Mouse (Mus musculus) midbrain, embryonic 11.5 days (tissue): ENCODE measurements around the gene Phldb2. TPM values are rescaled to one million over a fixed set of nuclear protein-coding genes. Genes with fewer than 3 reads are reported as not detected.
A peak's percentile ranks its signal among the peaks of the same experiment; 100 is the strongest.

Source experiments
- ATAC-seq: fragments of 200-750 bp; cut with Nextera tagmentation; 2 replicates; pipeline ENCODE4 v1.8.0; 2017; ENCODE audit warnings: moderate TSS enrichment, moderate library complexity; ENCODE audit not compliant: low FRiP score
- DNase-seq: peaks from one replicate; pipeline ENCODE4 v3.0.0; 2015; ENCODE audit warnings: low spot score; ENCODE audit errors: missing footprints
- H3K27ac ChIP-seq: fragments of 300-500 bp; sonication (generic); 2 replicates; pipeline ENCODE4 v1.5.1; 2014; ENCODE audit warnings: low read depth, low read length
- H3K27me3 ChIP-seq: fragments of 300-500 bp; sonication (generic); 2 replicates; pipeline ENCODE4 v1.6.1; 2014; ENCODE audit warnings: mild to moderate bottlenecking, low read length, moderate library complexity, mixed read lengths; ENCODE audit not compliant: control insufficient read depth, insufficient read depth
- H3K36me3 ChIP-seq: fragments of 300-500 bp; sonication (generic); 2 replicates; pipeline ENCODE4 v1.6.1; 2014; ENCODE audit warnings: mild to moderate bottlenecking, low read length, moderate library complexity, mixed read lengths; ENCODE audit not compliant: control insufficient read depth, insufficient read depth
- H3K4me1 ChIP-seq: fragments of 300-500 bp; sonication (generic); 2 replicates; pipeline ENCODE4 v1.6.1; 2014; ENCODE audit warnings: low read length; ENCODE audit not compliant: control insufficient read depth, insufficient read depth
- H3K4me2 ChIP-seq: fragments of 300-500 bp; sonication (generic); 2 replicates; pipeline ENCODE4 v1.6.1; 2014; ENCODE audit warnings: mild to moderate bottlenecking, moderate library complexity
- H3K4me3 ChIP-seq: fragments of 300-500 bp; sonication (generic); 2 replicates; pipeline ENCODE4 v1.5.1; 2014; ENCODE audit warnings: low read depth, low read length
- H3K9ac ChIP-seq: fragments of 300-500 bp; sonication (generic); 2 replicates; pipeline ENCODE4 v1.6.1; 2014; ENCODE audit warnings: low read length
- H3K9me3 ChIP-seq: fragments of 300-500 bp; sonication (generic); 2 replicates; pipeline ENCODE4 v1.6.1; 2016; ENCODE audit warnings: low read length; ENCODE audit not compliant: control insufficient read depth
- WGBS: fragments of 180-500 bp; shearing (Covaris S2); extraction: QIAGEN DNeasy Blood & Tissue Kit; methylation state at CpG from one replicate; pipeline ENCODE4 v1.1.7; 2014; 5-methylcytosine and 5-hydroxymethylcytosine counted together
- polyA plus RNA-seq: library from polyadenylated mRNA; unstranded; fragments of >200 nt; fragmentation: Nextera tagmentation; extraction: Ambion mirVana; gene quantifications from 2 replicates; pipeline ENCODE4 v1.2.1, GENCODE M21; 2014

Phldb2 gene
- polyA plus RNA-seq, 1 experiment from 2014 or later = 28.2 TPM

DNA sequence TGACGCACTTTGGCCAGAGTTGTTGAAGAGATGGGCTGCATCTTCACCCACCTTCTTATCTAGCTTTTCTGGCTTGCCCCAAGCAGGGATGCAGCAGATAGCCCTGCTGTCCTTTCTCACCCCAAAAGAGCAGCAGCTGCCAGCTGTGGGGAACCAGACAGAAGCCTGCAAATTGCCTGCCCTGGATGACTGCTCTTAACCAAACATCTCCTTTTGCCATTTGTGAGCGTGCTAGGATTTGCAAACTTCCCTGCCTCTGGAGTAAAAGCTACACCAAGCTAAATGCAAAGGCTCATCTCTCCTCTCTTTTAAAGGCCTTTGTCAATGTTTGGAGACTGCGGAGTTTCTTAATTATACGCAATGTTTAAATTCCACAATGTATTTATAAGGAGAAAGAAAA is 111.0 kb downstream of the Phldb2 start:
- H3K4me3 ChIP-seq = peak overlapping the region; percentile 63; the same call in 1 of the 2 replicates
- H3K36me3 ChIP-seq = no peaks in the 10 kb centered on the region
- H3K9ac ChIP-seq = no peak overlapping the region
- no peak overlapping the region for H3K27ac ChIP-seq
- DNase-seq (peak; percentile 89), ATAC-seq (no peak)
- no peaks in the 10 kb centered on the region for H3K9me3 ChIP-seq
- WGBS = 63% methylated on average over 4 of the region's 4 CpGs
- peak overlapping the region; percentile 62 for H3K4me2 ChIP-seq
- no peaks in the 10 kb centered on the region for H3K27me3 ChIP-seq
- peaks cover 4% of the 10 kb centered on the region; the same call in 1 of the 2 replicates for H3K4me1 ChIP-seq

DNA sequence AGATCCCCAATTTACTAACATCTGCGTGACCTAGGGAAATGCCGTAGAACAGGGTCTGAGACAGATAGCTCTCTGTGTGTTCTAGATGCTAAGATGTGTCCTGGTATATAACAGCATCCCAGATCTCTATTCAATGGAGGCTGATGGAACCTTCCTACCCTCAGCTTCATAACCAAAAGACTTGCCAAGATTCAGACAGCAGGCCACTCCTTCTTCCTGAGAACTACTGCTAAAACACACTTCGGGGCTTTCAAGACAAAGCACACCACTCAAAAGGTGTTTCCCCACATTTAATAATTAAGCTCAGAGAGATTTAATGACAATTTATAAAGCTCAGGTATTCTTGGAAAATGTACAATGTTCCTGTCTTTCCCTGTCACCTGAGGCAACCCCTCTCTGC is 111.6 kb downstream of the Phldb2 start:
- Histone ChIP-seq H3K27me3 (no peaks in the 10 kb centered on the region), H3K4me1 (peaks cover 4% of the 10 kb centered on the region; the same call in 1 of the 2 replicates), H3K4me3 (no peak overlapping the region), H3K36me3 (no peaks in the 10 kb centered on the region), H3K27ac (no peak overlapping the region), H3K9ac (no peak overlapping the region), H3K4me2 (peak overlapping the region; percentile 62; the same call in 1 of the 2 replicates), H3K9me3 (no peaks in the 10 kb centered on the region)
- ATAC-seq (no peak), DNase-seq (no peak)
- WGBS = 90% methylated on average over 3 of the region's 3 CpGs

DNA sequence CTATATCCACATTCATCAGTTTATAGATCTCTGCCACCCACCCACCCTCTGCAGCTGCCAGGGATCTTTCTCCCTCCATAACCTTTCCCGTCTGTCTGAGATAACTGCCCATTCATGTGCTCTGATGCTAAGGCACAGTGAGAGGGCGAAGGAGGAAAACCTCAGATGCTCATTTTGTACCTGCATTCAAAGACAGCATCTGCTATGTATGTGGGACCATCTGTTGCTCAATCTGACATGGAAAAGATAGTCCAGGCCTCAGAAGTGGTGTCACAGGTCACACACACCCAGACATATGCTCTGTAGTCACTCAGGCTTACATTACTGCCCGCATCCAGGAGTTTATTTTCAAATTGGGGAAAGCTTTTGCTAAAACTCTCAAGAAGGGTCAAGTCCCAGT is 112.4 kb downstream of the Phldb2 start:
- no peak overlapping the region for H3K27ac ChIP-seq
- DNase-seq = no peak
- no peak overlapping the region for H3K4me3 ChIP-seq
- H3K36me3 ChIP-seq = no peaks in the 10 kb centered on the region
- ATAC-seq = no peak
- H3K9ac ChIP-seq = no peak overlapping the region
- peaks cover 4% of the 10 kb centered on the region; the same call in 1 of the 2 replicates for H3K4me1 ChIP-seq
- no peaks in the 10 kb centered on the region for H3K27me3 ChIP-seq
- no peak overlapping the region for H3K4me2 ChIP-seq
- 77% methylated on average over 3 of the region's 3 CpGs for WGBS
- H3K9me3 ChIP-seq = no peaks in the 10 kb centered on the region

DNA sequence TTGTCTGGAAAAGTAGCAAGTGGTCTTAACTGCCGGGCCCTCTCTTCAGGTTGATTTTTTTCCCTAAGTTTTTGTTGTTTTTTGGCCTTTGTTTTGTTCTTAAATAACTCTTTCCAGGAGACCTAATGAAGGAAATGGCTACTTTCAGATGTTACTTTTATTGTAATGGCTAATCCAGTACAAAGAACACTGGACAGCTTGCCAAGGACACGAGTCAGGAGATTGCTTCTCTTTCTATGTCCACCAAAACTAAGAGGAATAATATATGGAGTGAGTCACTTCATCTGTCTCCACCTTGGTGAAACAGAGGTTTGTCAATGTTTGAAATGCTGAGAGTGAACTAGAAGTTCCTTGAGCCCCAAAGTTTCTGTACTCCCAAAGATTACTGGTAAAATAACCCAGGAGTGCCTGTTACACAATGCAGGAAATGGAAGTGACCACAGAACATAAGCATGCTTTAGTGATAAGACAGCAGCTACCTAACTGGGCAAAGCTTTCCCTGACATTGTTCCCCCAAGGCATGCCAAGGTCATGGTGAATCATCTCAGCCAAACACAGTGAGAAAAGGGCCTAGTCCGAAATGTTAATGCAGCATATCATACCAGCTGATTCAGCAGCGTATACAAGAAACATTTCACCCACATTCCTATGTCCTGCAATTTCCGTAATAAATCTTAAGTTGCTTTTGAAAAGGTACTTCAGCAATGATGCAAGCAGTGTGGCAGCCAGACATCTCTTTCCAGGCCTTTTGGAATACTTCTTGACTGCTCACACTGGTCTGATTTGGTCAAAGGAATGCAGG is 115.7 kb downstream of the Phldb2 start:
- no peaks in the 10 kb centered on the region for H3K9me3 ChIP-seq
- no peak overlapping the region for H3K4me3 ChIP-seq
- no peak overlapping the region for H3K27ac ChIP-seq
- no peaks in the 10 kb centered on the region for H3K27me3 ChIP-seq
- ATAC-seq = no peak
- WGBS = 82% methylated on average over 5 of the region's 5 CpGs
- H3K4me2 ChIP-seq = no peak overlapping the region
- H3K9ac ChIP-seq = no peak overlapping the region
- H3K36me3 ChIP-seq = no peaks in the 10 kb centered on the region
- H3K4me1 ChIP-seq = peaks cover 4% of the 10 kb centered on the region; the same call in 1 of the 2 replicates
- DNase-seq = no peak

DNA sequence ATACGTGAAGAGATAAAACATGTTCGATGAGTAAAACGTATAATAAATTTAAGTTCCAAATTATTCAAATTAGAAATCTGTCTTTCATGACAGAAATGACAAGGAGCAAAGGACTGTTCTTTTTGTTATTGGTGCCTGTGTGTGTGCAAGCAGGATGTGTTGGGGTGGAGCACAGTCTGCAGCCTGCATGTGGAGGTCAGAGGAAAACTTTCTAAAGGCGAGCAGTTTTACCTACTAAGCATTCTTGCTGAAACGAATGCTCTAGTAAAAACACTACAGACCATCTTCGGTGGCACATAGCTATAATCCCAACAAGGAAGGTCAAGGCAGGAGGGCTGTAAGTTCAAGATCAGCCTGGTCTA is 120.7 kb downstream of the Phldb2 start:
- no peaks in the 10 kb centered on the region for H3K27me3 ChIP-seq
- ATAC-seq (no peak), DNase-seq (peak; percentile 41)
- WGBS = 81% methylated on average over 6 of the region's 6 CpGs
- H3K4me3 ChIP-seq = no peak overlapping the region
- no peaks in the 10 kb centered on the region for H3K9me3 ChIP-seq
- no peak overlapping the region for H3K27ac ChIP-seq
- no peak overlapping the region for H3K4me2 ChIP-seq
- H3K4me1 ChIP-seq = peaks cover 3% of the 10 kb centered on the region; the same call in 1 of the 2 replicates
- no peaks in the 10 kb centered on the region for H3K36me3 ChIP-seq
- no peak overlapping the region for H3K9ac ChIP-seq

DNA sequence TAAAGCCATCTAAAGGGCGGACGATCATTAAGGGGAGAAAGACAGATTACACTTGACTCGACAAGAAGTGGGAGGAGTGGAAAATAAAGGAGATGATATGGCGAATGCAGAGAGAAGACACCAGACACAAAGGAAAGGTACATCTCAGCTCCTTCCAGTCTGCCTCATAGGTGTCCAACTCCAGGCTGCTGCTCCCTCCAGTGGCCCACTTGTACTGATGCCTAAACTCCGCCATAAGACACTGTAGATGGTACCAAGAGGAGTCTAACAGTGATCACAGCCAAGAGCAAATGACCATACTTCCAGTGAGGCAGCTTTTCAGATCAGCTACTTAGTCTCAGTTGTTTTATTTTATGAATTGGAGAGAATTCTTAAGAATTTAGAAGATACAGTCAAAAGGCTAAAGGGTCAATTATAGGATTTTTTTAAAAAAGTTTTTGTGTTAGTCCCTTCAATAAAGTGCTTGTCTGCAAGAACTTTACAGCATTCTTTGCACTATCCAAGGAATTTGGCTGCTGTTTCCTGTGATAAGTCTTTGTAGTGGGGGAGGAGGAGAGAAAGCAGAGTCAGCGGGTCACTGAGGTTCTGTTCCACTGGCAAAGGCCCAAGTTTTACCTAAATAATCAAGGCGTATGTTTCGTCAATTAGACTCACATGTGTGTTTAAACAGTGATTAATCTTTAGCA is 121.2 kb downstream of the Phldb2 start:
- Histone ChIP-seq H3K4me1 (peaks cover 3% of the 10 kb centered on the region; the same call in 1 of the 2 replicates), H3K9me3 (no peaks in the 10 kb centered on the region), H3K27ac (no peak overlapping the region), H3K4me2 (no peak overlapping the region), H3K9ac (no peak overlapping the region), H3K36me3 (no peaks in the 10 kb centered on the region), H3K4me3 (no peak overlapping the region), H3K27me3 (no peaks in the 10 kb centered on the region)
- ATAC-seq (no peak), DNase-seq (peak; percentile 75)
- 78% methylated on average over 8 of the region's 8 CpGs for WGBS

DNA sequence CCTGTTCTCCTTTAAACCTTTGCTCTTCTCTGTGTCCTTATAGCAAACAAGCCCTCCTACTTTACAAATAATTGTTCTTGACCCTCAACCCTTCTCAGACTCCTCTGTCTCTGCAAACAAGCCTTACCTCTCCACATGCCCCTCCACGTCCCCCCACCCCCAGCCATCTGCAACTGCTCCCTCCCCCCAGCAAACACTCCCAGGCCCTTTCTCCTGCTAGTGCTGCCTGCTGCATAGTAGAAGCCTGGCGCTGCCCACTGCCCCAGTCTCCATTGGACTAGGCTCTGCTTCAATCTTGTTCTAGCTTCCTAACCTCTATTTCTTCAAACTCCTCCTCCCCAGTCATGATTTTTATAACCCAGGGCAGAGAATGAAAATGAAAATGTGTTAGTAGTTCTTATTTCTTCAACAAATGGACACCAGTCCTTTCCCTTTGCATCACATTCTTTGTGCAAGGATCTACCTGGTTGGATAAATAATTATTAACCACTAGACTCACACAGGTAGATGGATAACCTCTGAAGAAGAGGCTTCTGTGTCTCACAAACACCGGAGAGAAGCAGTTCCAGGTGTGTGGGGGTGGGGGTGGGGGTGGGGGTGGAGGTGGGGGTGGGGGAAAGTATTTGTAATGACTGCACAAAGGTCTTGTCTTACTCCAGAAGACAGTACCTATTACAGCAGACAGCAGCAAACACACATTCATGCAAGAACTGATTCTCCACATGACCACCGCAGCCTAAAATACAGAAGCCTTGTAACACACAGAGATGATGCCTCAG is 122.1 kb downstream of the Phldb2 start:
- DNase-seq = peak; percentile 41
- no peak overlapping the region; the same call in 1 of the 2 replicates for H3K27ac ChIP-seq
- H3K36me3 ChIP-seq = no peaks in the 10 kb centered on the region
- no peak overlapping the region for H3K4me2 ChIP-seq
- peak; percentile 66 for ATAC-seq
- no peaks in the 10 kb centered on the region for H3K9me3 ChIP-seq
- no peak overlapping the region for H3K9ac ChIP-seq
- H3K27me3 ChIP-seq = no peaks in the 10 kb centered on the region
- 43% methylated on average over 4 of the region's 4 CpGs for WGBS
- peaks cover 3% of the 10 kb centered on the region; the same call in 1 of the 2 replicates for H3K4me1 ChIP-seq
- no peak overlapping the region for H3K4me3 ChIP-seq

DNA sequence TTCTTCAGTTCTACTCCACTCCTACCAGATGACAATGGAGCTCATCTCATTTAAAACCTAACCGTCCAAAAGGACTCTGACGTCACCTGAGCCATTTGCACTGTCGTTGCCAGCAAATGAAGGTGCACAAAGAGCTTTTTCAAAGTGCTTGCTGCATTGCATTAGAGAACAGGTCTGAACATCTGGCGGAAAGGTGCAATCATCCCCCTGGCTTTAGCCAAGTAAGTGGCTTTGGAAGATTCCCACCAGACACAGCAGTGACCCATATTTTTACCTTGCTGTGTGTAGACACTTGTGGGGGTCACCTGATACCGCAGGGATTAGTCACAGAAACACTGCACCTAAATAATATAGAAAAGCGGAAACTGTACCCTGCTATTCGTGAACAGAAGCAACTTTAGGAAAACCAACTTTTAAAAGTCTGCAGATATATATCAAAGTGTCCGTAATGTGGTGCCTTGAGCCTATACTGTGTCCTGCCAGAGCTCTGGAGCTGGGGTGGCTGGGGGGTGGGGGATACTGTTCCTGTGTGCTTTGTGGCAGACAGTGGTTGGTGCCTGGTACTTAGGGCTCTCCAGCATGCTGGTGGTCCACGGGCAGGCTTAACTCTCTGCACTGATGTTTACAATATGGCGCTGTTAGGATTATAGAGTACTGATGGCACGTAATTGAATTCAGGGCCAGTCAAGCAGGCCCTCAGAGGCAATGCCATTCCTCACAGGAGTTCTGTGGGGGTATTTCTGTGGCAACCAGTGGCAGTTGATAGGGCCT is 123.1 kb downstream of the Phldb2 start:
- Histone ChIP-seq H3K4me1 (peaks cover 3% of the 10 kb centered on the region; the same call in 1 of the 2 replicates), H3K9me3 (no peaks in the 10 kb centered on the region), H3K4me3 (no peak overlapping the region), H3K36me3 (peaks cover 3% of the 10 kb centered on the region; the same call in 1 of the 2 replicates), H3K27ac (no peak overlapping the region), H3K27me3 (no peaks in the 10 kb centered on the region), H3K4me2 (no peak overlapping the region), H3K9ac (no peak overlapping the region)
- WGBS = 63% methylated on average over 11 of the region's 11 CpGs
- ATAC-seq (peak; percentile 79), DNase-seq (peak; percentile 87)
